Mouse (Mus musculus) MEL (cell line): ENCODE data around the gene Ski. TPM values are rescaled to one million over a fixed set of nuclear protein-coding genes. Genes with fewer than 3 reads are reported as not detected.

Experiments
- DNase-seq: peaks from one replicate; pipeline ENCODE4 v3.0.0; 2011; ENCODE audit warnings: low read depth, low spot score
- H3K27ac ChIP-seq: 2 replicates; pipeline ENCODE4 v1.5.1; 2012; ENCODE audit warnings: low read depth, mild to moderate bottlenecking, control low read depth, low read length, moderate library complexity; ENCODE audit not compliant: control insufficient read depth
- H3K27me3 ChIP-seq, 2 experiments: fragments of 150-350 bp in 1 of 2; sonication (generic) in 1 of 2; 2 replicates each; pipeline ENCODE4 v1.6.1; 2012; ENCODE audit warnings: low read length in 2 of 2, mild to moderate bottlenecking in 2 of 2, improper control_type of control experiment in 1 of 2, moderate library complexity in 1 of 2; ENCODE audit not compliant: insufficient read depth in 2 of 2, control insufficient read depth in 1 of 2
- H3K36me3 ChIP-seq, 2 experiments: 2 replicates each; pipeline ENCODE4 v1.6.1; 2012 to 2014; ENCODE audit warnings: low read length in 2 of 2, improper control_type of control experiment in 1 of 2, inconsistent platforms in 1 of 2, mild to moderate bottlenecking in 1 of 2; ENCODE audit not compliant: insufficient read depth in 2 of 2, control insufficient read depth in 1 of 2
- H3K4me1 ChIP-seq, 2 experiments: fragments of 150-350 bp in 1 of 2; sonication (generic) in 1 of 2; 2 replicates each; pipeline ENCODE4 v1.6.1; 2012; ENCODE audit warnings: low read length in 2 of 2, improper control_type of control experiment in 1 of 2, mild to moderate bottlenecking in 1 of 2; ENCODE audit not compliant: insufficient read depth in 2 of 2, control insufficient read depth in 1 of 2
- H3K4me3 ChIP-seq, 2 experiments: fragments of 150-350 bp in 1 of 2; sonication (generic) in 1 of 2; 2 replicates each; pipeline ENCODE4 v1.5.1; 2012; ENCODE audit warnings: low read depth in 2 of 2, low read length in 2 of 2, mild to moderate bottlenecking in 2 of 2, moderate library complexity in 2 of 2, control low read depth in 1 of 2, improper control_type of control experiment in 1 of 2; ENCODE audit not compliant: control insufficient read depth in 1 of 2, insufficient read depth in 1 of 2
- H3K79me2 ChIP-seq: 2 replicates; pipeline ENCODE4 v1.6.1; 2012; ENCODE audit warnings: mild to moderate bottlenecking, low read length, moderate library complexity; ENCODE audit not compliant: control insufficient read depth, poor library complexity, insufficient read depth
- H3K9ac ChIP-seq: 2 replicates; pipeline ENCODE4 v1.6.1; 2012; ENCODE audit warnings: low read depth, mild to moderate bottlenecking, control low read depth, low read length, moderate library complexity; ENCODE audit not compliant: control insufficient read depth, poor library complexity, severe bottlenecking
- H3K9me3 ChIP-seq: fragments of 150-350 bp; sonication (generic); replicated peaks from 2 replicates; pipeline ENCODE4 v1.6.1; 2012; ENCODE audit warnings: mild to moderate bottlenecking, low read length, improper control_type of control experiment, moderate library complexity; ENCODE audit not compliant: insufficient read depth
- BHLHE40 ChIP-seq: IDR thresholded peaks from 2 replicates; pipeline ENCODE4 v1.6.1; 2012; ENCODE audit warnings: low read depth, mild to moderate bottlenecking, inconsistent platforms, low read length, improper control_type of control experiment, borderline replicate concordance
- CHD1 ChIP-seq: IDR thresholded peaks from 2 replicates; pipeline ENCODE4 v1.6.1; 2012; ENCODE audit warnings: low read depth, mild to moderate bottlenecking, inconsistent platforms, low read length, improper control_type of control experiment
- CHD2 ChIP-seq: IDR thresholded peaks from 2 replicates; pipeline ENCODE4 v1.6.1; 2011; ENCODE audit warnings: low read length, improper control_type of control experiment
- E2F4 ChIP-seq: IDR thresholded peaks from 2 replicates; pipeline ENCODE4 v1.6.1; 2011; ENCODE audit warnings: low read depth, low read length, improper control_type of control experiment, borderline replicate concordance
- ELF1 ChIP-seq: IDR thresholded peaks from 2 replicates; pipeline ENCODE4 v1.6.1; 2014; ENCODE audit warnings: low read depth, mild to moderate bottlenecking, inconsistent platforms, low read length, improper control_type of control experiment, moderate library complexity
- ETS1 ChIP-seq: IDR thresholded peaks from 2 replicates; pipeline ENCODE4 v1.6.1; 2012; ENCODE audit warnings: low read depth, mild to moderate bottlenecking, inconsistent platforms, low read length, improper control_type of control experiment, moderate library complexity
- GATA1 ChIP-seq: IDR thresholded peaks from 2 replicates; pipeline ENCODE4 v1.6.1; 2011; ENCODE audit warnings: low read depth, low read length, improper control_type of control experiment
- JUND ChIP-seq: IDR thresholded peaks from 2 replicates; pipeline ENCODE4 v1.6.1; 2011; ENCODE audit warnings: low read depth, mild to moderate bottlenecking, improper control_type of control experiment, low read length
- MAFK ChIP-seq: IDR thresholded peaks from 2 replicates; pipeline ENCODE4 v1.6.1; 2011; ENCODE audit warnings: low read depth, mild to moderate bottlenecking, low read length, improper control_type of control experiment, borderline replicate concordance
- MEF2A ChIP-seq: IDR thresholded peaks from 2 replicates; pipeline ENCODE4 v1.6.1; 2014; ENCODE audit warnings: low read depth, mild to moderate bottlenecking, inconsistent platforms, low read length, improper control_type of control experiment; ENCODE audit not compliant: poor library complexity, insufficient replicate concordance, severe bottlenecking; ENCODE audit errors: extremely low read depth
- MXI1 ChIP-seq: IDR thresholded peaks from 2 replicates; pipeline ENCODE4 v1.6.1; 2011; ENCODE audit warnings: mild to moderate bottlenecking, low read depth, low read length, improper control_type of control experiment
- MYB ChIP-seq: IDR thresholded peaks from 2 replicates; pipeline ENCODE4 v1.6.1; 2011; ENCODE audit warnings: mild to moderate bottlenecking, low read depth, low read length, improper control_type of control experiment
- NELFE ChIP-seq: IDR thresholded peaks from 2 replicates; pipeline ENCODE4 v1.6.1; 2011; ENCODE audit warnings: low read depth, low read length, improper control_type of control experiment
- POLR2A ChIP-seq, 2 experiments: IDR thresholded peaks; 2 replicates each; pipeline ENCODE4 v1.6.1; 2011 to 2012; ENCODE audit warnings: low read length in 2 of 2, mild to moderate bottlenecking in 2 of 2, control low read depth in 1 of 2, improper control_type of control experiment in 1 of 2, low read depth in 1 of 2, moderate library complexity in 1 of 2; ENCODE audit not compliant: control insufficient read depth in 1 of 2, insufficient read depth in 1 of 2, poor library complexity in 1 of 2
- RAD21 ChIP-seq: IDR thresholded peaks from 2 replicates; pipeline ENCODE4 v1.6.1; 2011; ENCODE audit warnings: mild to moderate bottlenecking, low read depth, low read length, improper control_type of control experiment
- RCOR1 ChIP-seq: IDR thresholded peaks from 2 replicates; pipeline ENCODE4 v1.6.1; 2012; ENCODE audit warnings: low read depth, mild to moderate bottlenecking, inconsistent platforms, low read length, improper control_type of control experiment
- TCF12 ChIP-seq: IDR thresholded peaks from 2 replicates; pipeline ENCODE4 v1.6.1; 2014; ENCODE audit warnings: low read depth, mild to moderate bottlenecking, inconsistent platforms, low read length, improper control_type of control experiment, moderate library complexity
- UBTF ChIP-seq: IDR thresholded peaks from 2 replicates; pipeline ENCODE4 v1.6.1; 2012; ENCODE audit warnings: low read depth, mild to moderate bottlenecking, inconsistent platforms, low read length, improper control_type of control experiment, moderate library complexity, borderline replicate concordance; ENCODE audit not compliant: insufficient read depth
- USF1 ChIP-seq: IDR thresholded peaks from 2 replicates; pipeline ENCODE4 v1.6.1; 2014; ENCODE audit warnings: low read depth, mild to moderate bottlenecking, inconsistent platforms, low read length, improper control_type of control experiment, moderate library complexity
- ZC3H11A ChIP-seq: IDR thresholded peaks from 2 replicates; pipeline ENCODE4 v1.6.1; 2012; ENCODE audit warnings: low read depth, mild to moderate bottlenecking, inconsistent platforms, low read length, improper control_type of control experiment
- ZKSCAN1 ChIP-seq: IDR thresholded peaks from 2 replicates; pipeline ENCODE4 v1.6.1; 2012; ENCODE audit warnings: low read depth, mild to moderate bottlenecking, inconsistent platforms, low read length, improper control_type of control experiment, moderate library complexity
- ZNF384 ChIP-seq: IDR thresholded peaks from 2 replicates; pipeline ENCODE4 v1.6.1; 2012; ENCODE audit warnings: low read depth, mild to moderate bottlenecking, inconsistent platforms, low read length, improper control_type of control experiment
- polyA plus RNA-seq, 2 experiments: library from polyadenylated mRNA; stranded (reverse) in 1 of 2; unstranded in 1 of 2; fragments of >175 nt in 1 of 2; fragments of >200 nt in 1 of 2; gene quantifications; 2 replicates each; pipeline versions ENCODE4 v1.2.1 to v1.2.4; 2012; ENCODE audit warnings: low replicate concordance in 2 of 2, low read depth in 1 of 2; ENCODE audit not compliant: insufficient read length in 2 of 2, insufficient read depth in 1 of 2, missing spikeins in 1 of 2
- total RNA-seq: library from RNA; depleted of rRNA; stranded (reverse); fragments of 300-350 nt; gene quantifications from 2 replicates; pipeline ENCODE4 v1.2.3, GENCODE M21; 2012

Gene Ski
- total and polyA plus RNA-seq, 3 experiments = 6.9 to 16.1 TPM; not detected in 1

DNA sequence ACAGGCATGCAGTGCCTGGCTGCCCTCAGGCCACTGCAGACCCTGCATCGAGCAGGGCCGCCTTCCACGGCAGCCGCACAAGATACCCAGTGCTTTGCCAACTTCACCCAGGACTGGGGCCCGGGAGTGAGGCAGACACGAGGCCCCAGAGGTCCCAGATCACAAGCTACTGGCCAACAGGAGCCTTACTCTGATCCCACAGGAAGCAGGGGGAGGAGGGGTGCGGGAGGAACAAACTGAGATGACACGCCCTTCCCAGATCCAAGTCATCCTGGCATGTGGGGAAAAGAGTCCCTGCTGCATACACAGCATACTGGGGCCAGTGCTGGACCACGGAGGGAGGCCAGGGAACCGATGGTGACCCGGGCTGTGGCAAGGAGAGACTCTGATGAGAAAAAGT lies 67.4 kb downstream of the Ski start:
- no peak overlapping the region for H3K9ac ChIP-seq
- H3K9me3 ChIP-seq = no peaks in the 10 kb centered on the region
- H3K27me3 ChIP-seq = no peaks in the 10 kb centered on the region
- H3K4me1 ChIP-seq = peaks cover 5 to 13% of the 10 kb centered on the region in 2 experiments
- no peak for DNase-seq
- H3K79me2 ChIP-seq = peaks cover 5% of the 10 kb centered on the region; the same call in 1 of the 2 replicates
- H3K27ac ChIP-seq = no peak overlapping the region
- no peak overlapping the region for H3K4me3 ChIP-seq
- peaks cover 0 to 3% of the 10 kb centered on the region in 2 experiments; a peak in 2 of 4 replicates for H3K36me3 ChIP-seq
- TF ChIP-seq UBTF = no peak

DNA sequence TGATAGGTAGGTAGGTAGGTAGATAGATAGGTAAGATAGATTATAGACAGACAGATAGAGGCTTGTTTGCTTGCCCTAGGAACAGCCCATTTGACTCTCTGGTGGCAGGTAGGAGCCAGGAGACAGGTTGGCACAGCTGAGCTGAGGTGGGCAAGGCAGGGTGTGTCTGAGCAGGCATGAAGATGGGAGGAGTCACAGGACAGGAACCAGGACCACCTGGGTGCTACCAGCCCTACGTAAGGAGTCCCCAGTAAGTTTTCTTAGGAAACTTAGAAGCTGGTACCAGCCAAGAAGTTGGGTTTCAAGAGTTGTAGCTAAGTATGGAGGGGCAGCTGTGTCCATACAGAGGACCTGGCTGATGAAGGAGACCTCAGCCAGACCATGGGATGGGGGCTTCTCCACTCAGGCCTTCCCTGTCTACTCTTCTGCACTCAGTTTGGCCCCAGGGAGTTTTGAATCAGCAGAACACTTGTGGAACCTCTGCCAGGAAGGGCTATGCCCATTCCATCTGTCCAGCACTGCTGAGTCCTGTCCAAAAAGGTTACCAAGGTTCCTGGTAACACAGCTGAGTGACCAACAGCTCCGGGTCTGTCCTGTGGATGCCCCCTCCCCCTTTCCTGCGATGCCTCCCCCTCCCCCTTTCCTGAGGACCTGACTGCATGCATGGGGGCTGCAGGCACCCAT lies 68.9 kb downstream of the Ski start:
- Histone ChIP-seq H3K4me3 (no peak overlapping the region), H3K9me3 (no peaks in the 10 kb centered on the region), H3K27me3 (no peaks in the 10 kb centered on the region), H3K36me3 (peaks cover 0 to 5% of the 10 kb centered on the region in 2 experiments; a peak in 2 of 4 replicates)
- no peak for DNase-seq
- TF ChIP-seq MXI1 = no peak
- no peak for TF ChIP-seq MEF2A
- TF ChIP-seq POLR2A (IDR thresholded peaks at IDR 0.05; ENCODE audit: control insufficient read depth in 1 of 2, insufficient read depth in 1 of 2, low read depth in 1 of 2, low read length in 2 of 2, poor library complexity in 1 of 2) = no peak
- no peak for TF ChIP-seq CHD1
- no peak for TF ChIP-seq TCF12
- no peak for TF ChIP-seq ZC3H11A
- TF ChIP-seq MAFK = no peak
- TF ChIP-seq ETS1 = no peak
- TF ChIP-seq, all 39 proteins: peak for 0
- Histone ChIP-seq H3K27ac (no peak overlapping the region), H3K9ac (no peak overlapping the region), H3K4me1 (peaks cover 13 to 20% of the 10 kb centered on the region in 2 experiments), H3K79me2 (peaks cover 5% of the 10 kb centered on the region; the same call in 1 of the 2 replicates)

DNA sequence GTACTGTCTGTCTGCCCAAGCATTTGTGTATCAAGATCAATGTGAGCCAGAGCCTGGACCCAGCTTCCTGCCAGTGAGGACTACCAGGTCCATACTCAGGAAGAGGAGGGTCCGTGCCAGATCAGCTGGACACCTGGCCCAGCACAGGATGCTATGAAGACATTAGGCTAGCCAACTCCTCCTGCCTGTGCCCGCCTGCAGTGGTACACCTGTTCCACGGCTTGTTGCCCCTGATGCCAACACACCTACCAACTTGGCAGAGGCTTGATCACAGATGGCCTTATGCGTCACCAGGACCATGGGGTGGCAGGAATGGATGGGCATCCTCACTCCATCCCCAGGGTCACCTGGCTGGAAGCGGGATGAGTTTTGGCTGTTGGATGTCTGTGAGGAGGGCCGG lies 69.9 kb downstream of the Ski start:
- no peak for TF ChIP-seq CHD1
- TF ChIP-seq RAD21 = no peak
- no peak for TF ChIP-seq USF1
- no peak for TF ChIP-seq NELFE
- TF ChIP-seq POLR2A (IDR thresholded peaks at IDR 0.05; ENCODE audit: control insufficient read depth in 1 of 2, insufficient read depth in 1 of 2, low read depth in 1 of 2, low read length in 2 of 2, poor library complexity in 1 of 2) = no peak
- no peak for TF ChIP-seq JUND
- TF ChIP-seq GATA1 = no peak
- TF ChIP-seq RCOR1 = no peak
- no peak for TF ChIP-seq ZNF384
- no peak for TF ChIP-seq BHLHE40
- TF ChIP-seq E2F4 = no peak
- no peak for TF ChIP-seq CHD2
- TF ChIP-seq ELF1 = no peak
- TF ChIP-seq MYB = no peak
- TF ChIP-seq ZKSCAN1 = no peak
- Histone ChIP-seq H3K4me1 (peaks cover 13 to 24% of the 10 kb centered on the region in 2 experiments), H3K9ac (no peak overlapping the region), H3K27ac (no peak overlapping the region), H3K4me3 (no peak overlapping the region), H3K9me3 (no peaks in the 10 kb centered on the region), H3K36me3 (peaks cover 0 to 5% of the 10 kb centered on the region in 2 experiments; a peak in 2 of 4 replicates), H3K79me2 (peaks cover 5% of the 10 kb centered on the region; the same call in 1 of the 2 replicates), H3K27me3 (no peaks in the 10 kb centered on the region)
- DNase-seq = no peak
